Mouse (Mus musculus): ENCODE results near the gene Fxyd2.

Fxyd2 gene

GRCm38 (mm10) chr9:45389596-45389995, 9.9 kb upstream of the Fxyd2 start:
- DNase-seq (ENCODE audit: low read depth in 2 of 2, low spot score in 2 of 2): no peak

DNA sequence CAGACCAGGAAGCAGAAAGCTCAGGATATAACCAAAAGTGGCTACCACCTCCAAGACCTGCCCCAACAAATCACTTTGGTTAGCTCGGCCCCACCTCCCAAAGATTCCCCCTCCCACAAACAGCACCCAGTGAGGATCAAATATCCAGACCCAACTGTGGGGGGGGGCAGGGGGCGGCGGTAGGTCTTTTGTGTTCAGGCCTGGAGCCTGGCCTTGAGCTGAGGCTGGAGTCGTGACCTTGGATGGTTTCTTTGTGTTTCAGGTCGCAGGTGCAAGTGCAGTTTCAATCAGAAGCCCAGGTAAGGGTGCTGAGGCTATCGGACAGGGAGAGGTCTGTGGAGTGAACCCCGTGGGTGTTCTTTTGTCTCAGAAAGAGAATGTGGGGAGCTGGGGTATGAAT, 8.2 kb upstream of the Fxyd2 start:
- no peak for DNase-seq (ENCODE audit: low read depth in 2 of 2, low spot score in 2 of 2)

DNA sequence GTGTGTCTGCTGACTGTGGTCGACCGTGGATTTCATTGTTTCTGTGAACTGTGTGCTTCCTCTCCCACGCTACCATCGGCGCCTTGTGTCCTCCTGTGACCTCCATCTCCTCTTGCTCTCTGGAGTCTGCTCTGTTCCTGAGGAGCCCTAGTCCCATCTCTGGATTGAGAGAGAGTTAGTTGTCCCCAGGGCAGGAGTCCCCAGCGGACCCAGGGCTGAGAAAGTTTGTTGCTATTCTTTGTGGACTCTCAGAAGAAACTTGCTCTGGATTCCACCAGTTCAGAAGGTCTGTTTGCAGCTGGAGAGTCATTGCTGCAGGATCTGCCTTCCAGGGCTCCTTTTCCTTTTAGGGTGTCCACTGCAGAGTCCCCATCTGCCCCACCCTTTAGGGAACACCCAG, 4.3 kb upstream of the Fxyd2 start:
- DNase-seq (ENCODE audit: low read depth in 2 of 2, low spot score in 2 of 2): no peak

DNA sequence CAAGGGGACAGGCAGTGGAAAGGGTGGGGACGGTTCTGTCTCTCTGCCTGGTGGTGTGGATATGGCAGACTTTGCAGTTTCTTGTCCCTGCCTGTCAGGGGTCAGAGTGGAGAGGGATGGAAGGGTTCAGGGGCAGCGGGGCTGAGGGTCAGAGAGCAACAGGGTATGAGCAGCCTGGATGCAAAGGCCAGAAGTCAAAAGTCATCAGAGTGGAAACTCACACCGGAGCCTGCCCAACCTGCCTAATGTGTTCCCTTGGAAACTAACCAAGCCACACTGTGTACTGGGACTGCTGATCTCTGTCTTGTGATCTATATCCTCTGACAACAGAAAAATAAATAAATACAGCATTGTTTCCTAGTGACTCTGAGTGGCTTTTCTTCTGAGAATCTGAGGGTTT, 3.7 kb upstream of the Fxyd2 start:
- DNase-seq (ENCODE audit: low read depth in 2 of 2, low spot score in 2 of 2): no peak

GRCm38 (mm10) chr9:45398336-45398735, 1.1 kb upstream of the Fxyd2 start:
- no peak for DNase-seq (ENCODE audit: low read depth in 2 of 2, low spot score in 2 of 2)

DNA sequence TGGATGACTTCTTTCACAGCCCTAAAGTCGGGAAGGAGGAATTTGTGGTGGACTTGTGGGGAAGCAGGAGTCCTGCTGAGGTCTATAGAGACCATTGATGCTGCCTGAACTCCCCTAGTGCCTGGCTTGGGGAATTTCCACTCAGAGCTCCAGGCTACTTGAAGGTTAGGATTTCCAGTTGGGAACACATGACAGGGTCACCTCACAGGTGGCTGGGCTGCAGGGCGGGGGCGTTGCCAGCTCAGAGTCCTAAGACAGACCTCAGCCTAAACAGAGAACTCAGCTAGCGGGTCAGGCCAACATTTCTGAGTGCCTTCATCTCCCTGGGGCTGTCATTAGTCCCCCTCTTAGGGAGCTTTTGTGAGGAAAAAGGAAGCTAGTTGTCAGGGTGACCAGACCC, 2.4 kb downstream of the Fxyd2 start:
- DNase-seq (ENCODE audit: low read depth in 2 of 2, low spot score in 2 of 2): no peak

GRCm38 (mm10) chr9:45402957-45403356, 3.5 kb downstream of the Fxyd2 start:
- no peak for DNase-seq (ENCODE audit: low read depth in 2 of 2, low spot score in 2 of 2)

- DNase-seq (ENCODE audit: low read depth in 2 of 2, low spot score in 2 of 2): no peak
These were observed 6.2 kb downstream of the Fxyd2 start for GRCm38 (mm10) chr9:45405694-45406093.

DNA sequence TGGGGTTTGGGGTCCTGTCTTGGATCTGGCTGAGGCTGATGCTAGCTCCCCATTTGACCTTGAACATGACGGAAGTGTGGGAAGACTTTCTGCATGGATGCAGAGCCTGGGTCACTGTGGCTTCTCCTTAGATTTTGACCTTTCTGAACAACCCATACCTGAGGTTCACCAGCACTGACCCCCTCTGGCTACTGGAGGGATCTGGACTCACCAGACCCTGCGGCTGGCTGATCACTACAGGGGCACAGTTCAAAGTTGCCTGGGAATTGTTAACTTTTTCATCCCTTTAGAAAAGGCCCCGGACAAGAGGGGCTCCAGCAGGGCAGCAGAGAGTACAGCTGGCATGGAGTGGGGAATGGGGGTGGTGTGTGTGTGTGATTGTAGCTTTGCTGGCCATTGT, 7.3 kb downstream of the Fxyd2 start:
- DNase-seq (ENCODE audit: low read depth in 2 of 2, low spot score in 2 of 2): no peak

DNA sequence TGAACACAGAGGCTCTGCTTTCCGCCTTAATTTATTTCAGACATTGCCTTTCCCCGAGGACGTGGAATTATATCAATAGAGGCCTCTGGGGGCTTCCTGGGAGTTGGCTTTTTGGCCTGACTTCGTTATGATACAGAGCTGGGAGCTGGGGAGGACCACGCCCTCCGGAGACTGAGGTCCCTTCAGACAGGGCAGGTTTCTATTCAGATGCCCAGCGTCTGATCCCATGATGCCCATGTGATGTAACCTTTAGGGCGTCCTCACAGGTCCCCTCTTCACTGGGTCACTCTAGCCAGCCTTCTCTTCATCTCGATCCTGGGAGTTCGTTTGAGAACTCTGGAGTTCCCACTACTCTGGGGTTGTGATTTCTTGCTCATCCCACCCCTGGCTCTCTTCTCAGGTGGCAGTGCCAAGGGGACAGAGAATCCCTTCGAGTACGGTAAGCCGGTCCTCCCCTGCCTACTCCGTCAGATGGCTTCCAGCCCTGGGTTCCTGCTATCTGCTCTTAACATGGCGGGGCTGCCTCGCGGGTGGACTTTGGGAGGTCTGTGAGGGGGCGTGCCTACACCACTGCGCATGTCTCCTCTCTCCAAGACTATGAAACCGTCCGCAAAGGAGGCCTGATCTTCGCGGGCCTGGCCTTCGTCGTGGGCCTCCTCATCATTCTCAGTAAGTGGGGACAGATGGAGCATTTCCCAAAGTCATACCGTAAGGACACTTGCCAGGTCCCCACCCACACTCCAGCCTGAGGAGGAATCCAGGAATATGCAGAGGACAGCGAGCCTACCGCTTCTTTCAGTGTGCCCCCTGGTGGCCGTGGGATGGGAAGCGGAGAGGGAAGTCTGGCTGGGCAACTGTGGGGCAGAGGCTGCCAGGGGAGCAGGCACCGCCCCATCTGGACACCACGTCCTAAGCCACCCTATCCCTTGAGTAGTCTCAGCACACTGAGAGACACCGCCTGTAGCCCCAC, 8.5 kb downstream of the Fxyd2 start:
- peak in 1 of 2 experiments; percentile 26 for DNase-seq (ENCODE audit: low read depth in 2 of 2, low spot score in 2 of 2)

GRCm38 (mm10) chr9:45410193-45410592, 10.7 kb downstream of the Fxyd2 start:
- DNase-seq (ENCODE audit: low read depth in 2 of 2, low spot score in 2 of 2): no peak

DNA sequence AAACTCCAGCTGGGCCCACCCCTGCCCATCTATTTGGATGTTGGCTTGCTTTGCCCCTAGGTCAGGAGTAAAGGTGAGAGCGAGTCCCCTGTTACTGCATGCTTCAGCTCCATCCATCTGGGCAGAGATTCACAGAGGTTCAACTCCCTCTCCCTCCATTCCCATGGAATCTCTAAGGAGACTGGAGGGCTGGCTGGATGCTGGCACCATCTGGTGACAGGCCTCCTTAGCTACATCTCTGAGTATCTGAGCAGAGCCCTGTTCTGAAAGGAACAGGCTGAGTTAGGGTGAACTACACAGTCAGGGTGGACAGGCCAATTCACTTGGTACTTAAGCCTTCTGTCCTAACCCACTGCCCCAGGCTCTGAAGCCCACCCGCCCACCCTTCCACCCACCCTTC, 11.1 kb downstream of the Fxyd2 start:
- no peak for DNase-seq (ENCODE audit: low read depth in 2 of 2, low spot score in 2 of 2)

- DNase-seq (ENCODE audit: low read depth in 2 of 2, low spot score in 2 of 2): no peak
These were observed 11.6 kb downstream of the Fxyd2 start for GRCm38 (mm10) chr9:45411111-45411510.

DNA sequence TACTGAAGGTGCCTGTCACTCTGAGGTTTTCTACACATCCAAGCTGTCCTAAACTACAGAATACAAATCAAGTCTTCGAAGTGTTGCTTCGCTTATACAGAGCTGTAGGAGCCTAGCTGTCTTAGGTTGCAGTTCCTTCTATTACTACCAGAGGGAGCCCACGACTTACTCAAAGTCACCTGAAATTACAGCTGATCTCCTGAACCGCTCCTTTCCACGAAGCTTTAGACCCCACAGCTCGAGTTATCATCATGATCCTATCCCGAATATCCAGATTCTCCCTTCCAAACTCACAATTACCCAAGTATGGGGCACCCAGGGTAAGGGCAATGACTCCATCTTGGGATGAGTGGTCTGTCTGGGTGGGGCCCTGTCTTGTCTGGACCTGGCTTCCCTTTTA, 12.3 kb downstream of the Fxyd2 start:
- peak in 1 of 2 experiments; percentile 35 for DNase-seq (ENCODE audit: low read depth in 2 of 2, low spot score in 2 of 2)

GRCm38 (mm10) chr9:45412287-45412686, 12.8 kb downstream of the Fxyd2 start:
- peak; percentile 82 to 88 for DNase-seq (ENCODE audit: low read depth in 2 of 2, low spot score in 2 of 2)

DNA sequence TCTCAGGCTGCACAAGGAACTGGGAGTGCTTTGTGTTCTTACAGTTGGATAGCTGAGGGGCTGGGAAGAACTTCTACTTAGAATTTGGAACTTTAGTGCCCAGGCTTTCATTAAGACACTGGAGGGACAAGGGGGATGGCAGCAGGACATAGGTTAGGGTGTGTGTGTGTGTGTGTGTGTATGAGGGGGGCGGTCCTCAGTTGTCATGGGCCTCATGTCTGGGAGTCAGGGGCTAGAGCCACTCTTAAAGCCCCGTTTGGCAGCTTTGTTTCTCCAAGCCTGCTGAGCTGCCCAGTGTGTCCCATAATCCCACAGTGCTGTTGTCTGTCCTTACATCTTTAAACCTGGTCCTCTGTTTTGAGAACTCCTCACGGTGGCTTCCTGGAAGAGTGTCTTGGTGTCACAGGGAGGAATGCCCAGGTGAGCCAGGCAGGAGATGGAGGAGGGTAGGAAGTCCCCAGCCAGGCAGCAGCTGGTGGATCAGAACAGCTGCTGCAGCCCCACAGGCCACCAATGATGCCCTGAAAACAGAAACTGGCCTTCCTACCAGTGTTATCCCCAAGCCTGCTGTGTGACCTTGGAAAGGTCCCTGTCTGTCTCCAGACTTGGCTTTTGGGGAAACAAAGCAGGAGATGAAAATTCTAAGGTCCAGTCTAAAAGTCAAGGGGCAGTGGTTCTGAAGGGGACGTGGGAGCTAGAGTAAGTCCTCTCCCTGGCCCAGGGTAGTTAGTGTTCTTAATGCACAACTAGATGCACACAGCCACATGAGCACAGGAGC, 13.4 kb downstream of the Fxyd2 start:
- DNase-seq (ENCODE audit: low read depth in 2 of 2, low spot score in 2 of 2): peak in 1 of 2 experiments; percentile 9

- DNase-seq (ENCODE audit: low read depth in 2 of 2, low spot score in 2 of 2): peak in 1 of 2 experiments; percentile 21
These were observed 14.1 kb downstream of the Fxyd2 start for GRCm38 (mm10) chr9:45413478-45414140.

DNA sequence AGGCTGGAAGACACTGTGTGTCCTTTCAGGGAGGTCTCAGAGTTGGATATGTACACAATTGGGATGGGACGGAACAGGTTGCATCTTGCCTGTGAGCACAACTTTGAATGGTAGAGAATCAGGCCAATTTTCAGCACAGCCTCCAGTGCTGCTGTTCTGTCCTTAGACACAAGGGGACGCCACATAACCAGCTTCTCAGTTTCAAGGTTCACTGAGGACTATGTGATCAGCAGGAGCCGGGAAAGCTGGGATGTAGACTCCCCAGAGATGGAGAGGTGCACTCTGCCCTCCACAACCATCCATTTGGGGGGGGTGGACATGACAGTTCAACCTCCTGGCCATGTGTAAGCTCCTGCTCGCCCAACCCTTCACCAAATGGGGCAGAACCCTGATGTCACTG, 16.4 kb downstream of the Fxyd2 start:
- DNase-seq (ENCODE audit: low read depth in 2 of 2, low spot score in 2 of 2): peak; percentile 17 to 37

GRCm38 (mm10) chr9:45417245-45417644, 17.8 kb downstream of the Fxyd2 start:
- peak; percentile 46 to 77 for DNase-seq (ENCODE audit: low read depth in 2 of 2, low spot score in 2 of 2)

GRCm38 (mm10) chr9:45418252-45418651, 18.8 kb downstream of the Fxyd2 start:
- no peak for DNase-seq (ENCODE audit: low read depth in 2 of 2, low spot score in 2 of 2)

DNA sequence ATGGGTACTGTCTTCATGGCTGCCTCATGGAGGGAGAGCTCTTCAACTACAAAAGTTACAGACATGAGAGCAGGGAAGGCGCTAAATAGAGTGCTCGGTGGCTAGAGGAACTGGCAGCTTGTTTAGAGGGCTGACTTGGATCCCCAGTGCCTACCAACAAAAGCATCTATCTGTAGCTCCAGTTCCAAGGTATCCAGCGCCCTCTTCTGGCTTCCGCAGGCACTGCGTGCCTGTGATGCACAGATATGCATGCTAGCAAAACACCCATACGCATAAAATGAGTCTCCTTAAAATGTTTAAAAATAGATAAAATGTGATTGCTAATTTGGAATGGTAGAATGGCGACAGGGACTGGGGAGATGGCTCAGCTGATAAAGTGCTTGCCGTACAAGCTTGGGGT, 21.7 kb downstream of the Fxyd2 start:
- peak in 1 of 2 experiments; percentile 11 for DNase-seq (ENCODE audit: low read depth in 2 of 2, low spot score in 2 of 2)

Measured in CD8-positive naive resting alpha-beta T cell, adult 2 months (primary cell).